Mouse (Mus musculus): ENCODE data around the gene Dscam. TPM values are rescaled to one million over a fixed set of nuclear protein-coding genes. Genes with fewer than 3 reads are reported as not detected.

Gene Dscam
- polyA plus RNA-seq, 1 experiment = 0.03 TPM

GRCm38 (mm10) chr16:96907818-96908217, 262.7 kb downstream of the Dscam start:
- Histone ChIP-seq H3K4me1 (ENCODE audit: control insufficient read depth, insufficient read depth, insufficient read length, low read length) (no peaks in the 10 kb centered on the region), H3K27ac (ENCODE audit: insufficient read depth, low read depth, low read length) (no peak overlapping the region), H3K4me3 (ENCODE audit: low read depth, low read length) (no peak overlapping the region), H3K36me3 (ENCODE audit: control insufficient read depth, insufficient read depth, low read length) (no peaks in the 10 kb centered on the region), H3K27me3 (ENCODE audit: control insufficient read depth, insufficient read depth, low read length) (no peaks in the 10 kb centered on the region)
- TF ChIP-seq CTCF (IDR thresholded peaks at IDR 0.05; ENCODE audit: extremely low read depth, insufficient read length, insufficient replicate concordance, low read depth, low read length) = no peak
- TF ChIP-seq POLR2A (IDR thresholded peaks at IDR 0.05; ENCODE audit: low read depth, low read length) = no peak
- 73% methylated on average over 1 of the region's 1 CpGs for WGBS

DNA sequence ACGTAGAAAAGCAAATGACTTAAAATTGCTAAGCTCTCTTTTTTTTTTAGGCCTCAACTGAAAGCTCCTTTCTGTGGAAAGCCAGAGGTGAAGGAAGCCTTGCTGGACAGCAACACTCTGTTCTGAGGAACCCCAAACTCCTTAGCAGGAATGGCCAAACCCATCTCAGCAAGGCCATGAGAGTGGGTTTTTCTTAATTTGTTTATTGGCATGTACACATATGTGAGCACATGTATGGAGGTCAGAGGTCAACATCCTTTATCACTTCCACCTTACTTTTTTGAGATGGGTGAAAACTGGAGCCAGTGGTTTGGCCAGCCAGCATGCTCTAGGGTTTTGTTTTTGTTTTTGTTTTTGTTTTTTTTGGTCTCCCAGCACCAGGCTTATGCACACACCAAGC, 263.5 kb downstream of the Dscam start:
- TF ChIP-seq CTCF (IDR thresholded peaks at IDR 0.05; ENCODE audit: extremely low read depth, insufficient read length, insufficient replicate concordance, low read depth, low read length) (no peak), POLR2A (IDR thresholded peaks at IDR 0.05; ENCODE audit: low read depth, low read length) (no peak)
- no peak overlapping the region for H3K27ac ChIP-seq (ENCODE audit: insufficient read depth, low read depth, low read length)
- no peaks in the 10 kb centered on the region for H3K36me3 ChIP-seq (ENCODE audit: control insufficient read depth, insufficient read depth, low read length)
- H3K4me1 ChIP-seq (ENCODE audit: control insufficient read depth, insufficient read depth, insufficient read length, low read length) = no peaks in the 10 kb centered on the region
- no peaks in the 10 kb centered on the region for H3K27me3 ChIP-seq (ENCODE audit: control insufficient read depth, insufficient read depth, low read length)
- no peak overlapping the region for H3K4me3 ChIP-seq (ENCODE audit: low read depth, low read length)
- 75% methylated on average over 1 of the region's 1 CpGs for WGBS

DNA sequence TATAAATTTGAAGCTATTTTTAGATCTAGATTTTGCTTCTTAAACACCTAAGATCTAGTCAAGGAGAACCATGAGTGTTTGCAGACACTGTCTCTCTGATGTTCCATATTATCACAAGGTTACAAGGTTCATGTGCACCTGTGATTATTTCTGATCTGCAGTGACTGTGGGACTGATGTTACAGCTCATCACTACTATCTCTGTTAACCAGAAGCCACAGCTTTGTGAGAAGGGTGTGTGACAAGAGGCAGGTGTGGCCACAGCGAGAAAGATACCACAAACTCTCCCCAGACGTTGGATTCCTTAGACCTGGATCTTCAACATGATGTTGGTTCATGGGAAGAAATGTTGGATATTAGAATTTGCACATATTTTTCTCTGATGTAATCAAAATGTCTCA, 263.9 kb downstream of the Dscam start:
- Histone ChIP-seq H3K36me3 (ENCODE audit: control insufficient read depth, insufficient read depth, low read length) (no peaks in the 10 kb centered on the region), H3K27me3 (ENCODE audit: control insufficient read depth, insufficient read depth, low read length) (no peaks in the 10 kb centered on the region), H3K4me3 (ENCODE audit: low read depth, low read length) (no peak overlapping the region), H3K4me1 (ENCODE audit: control insufficient read depth, insufficient read depth, insufficient read length, low read length) (no peaks in the 10 kb centered on the region), H3K27ac (ENCODE audit: insufficient read depth, low read depth, low read length) (no peak overlapping the region)
- TF ChIP-seq CTCF (IDR thresholded peaks at IDR 0.05; ENCODE audit: extremely low read depth, insufficient read length, insufficient replicate concordance, low read depth, low read length) (no peak), POLR2A (IDR thresholded peaks at IDR 0.05; ENCODE audit: low read depth, low read length) (no peak)
- WGBS = 63% methylated on average over 2 of the region's 2 CpGs

GRCm38 (mm10) chr16:96904761-96905160, 265.8 kb downstream of the Dscam start:
- H3K27ac ChIP-seq (ENCODE audit: insufficient read depth, low read depth, low read length) = no peak overlapping the region
- 42% methylated on average over 2 of the region's 2 CpGs for WGBS
- H3K27me3 ChIP-seq (ENCODE audit: control insufficient read depth, insufficient read depth, low read length) = no peaks in the 10 kb centered on the region
- no peaks in the 10 kb centered on the region for H3K4me1 ChIP-seq (ENCODE audit: control insufficient read depth, insufficient read depth, insufficient read length, low read length)
- TF ChIP-seq POLR2A (IDR thresholded peaks at IDR 0.05; ENCODE audit: low read depth, low read length) (no peak), CTCF (IDR thresholded peaks at IDR 0.05; ENCODE audit: extremely low read depth, insufficient read length, insufficient replicate concordance, low read depth, low read length) (no peak)
- no peaks in the 10 kb centered on the region for H3K36me3 ChIP-seq (ENCODE audit: control insufficient read depth, insufficient read depth, low read length)
- no peak overlapping the region for H3K4me3 ChIP-seq (ENCODE audit: low read depth, low read length)

GRCm38 (mm10) chr16:96904359-96904758, 266.2 kb downstream of the Dscam start:
- TF ChIP-seq CTCF (IDR thresholded peaks at IDR 0.05; ENCODE audit: extremely low read depth, insufficient read length, insufficient replicate concordance, low read depth, low read length) = no peak
- no peak for TF ChIP-seq POLR2A (IDR thresholded peaks at IDR 0.05; ENCODE audit: low read depth, low read length)
- Histone ChIP-seq H3K27ac (ENCODE audit: insufficient read depth, low read depth, low read length) (no peak overlapping the region), H3K4me1 (ENCODE audit: control insufficient read depth, insufficient read depth, insufficient read length, low read length) (no peaks in the 10 kb centered on the region), H3K36me3 (ENCODE audit: control insufficient read depth, insufficient read depth, low read length) (no peaks in the 10 kb centered on the region), H3K4me3 (ENCODE audit: low read depth, low read length) (no peak overlapping the region), H3K27me3 (ENCODE audit: control insufficient read depth, insufficient read depth, low read length) (no peaks in the 10 kb centered on the region)
- WGBS = 29% methylated on average over 2 of the region's 2 CpGs

GRCm38 (mm10) chr16:96902596-96902995, 268.0 kb downstream of the Dscam start:
- Histone ChIP-seq H3K4me1 (ENCODE audit: control insufficient read depth, insufficient read depth, insufficient read length, low read length) (no peaks in the 10 kb centered on the region), H3K4me3 (ENCODE audit: low read depth, low read length) (no peak overlapping the region), H3K27ac (ENCODE audit: insufficient read depth, low read depth, low read length) (no peak overlapping the region), H3K36me3 (ENCODE audit: control insufficient read depth, insufficient read depth, low read length) (no peaks in the 10 kb centered on the region), H3K27me3 (ENCODE audit: control insufficient read depth, insufficient read depth, low read length) (no peaks in the 10 kb centered on the region)
- TF ChIP-seq POLR2A (IDR thresholded peaks at IDR 0.05; ENCODE audit: low read depth, low read length) (no peak), CTCF (IDR thresholded peaks at IDR 0.05; ENCODE audit: extremely low read depth, insufficient read length, insufficient replicate concordance, low read depth, low read length) (no peak)

DNA sequence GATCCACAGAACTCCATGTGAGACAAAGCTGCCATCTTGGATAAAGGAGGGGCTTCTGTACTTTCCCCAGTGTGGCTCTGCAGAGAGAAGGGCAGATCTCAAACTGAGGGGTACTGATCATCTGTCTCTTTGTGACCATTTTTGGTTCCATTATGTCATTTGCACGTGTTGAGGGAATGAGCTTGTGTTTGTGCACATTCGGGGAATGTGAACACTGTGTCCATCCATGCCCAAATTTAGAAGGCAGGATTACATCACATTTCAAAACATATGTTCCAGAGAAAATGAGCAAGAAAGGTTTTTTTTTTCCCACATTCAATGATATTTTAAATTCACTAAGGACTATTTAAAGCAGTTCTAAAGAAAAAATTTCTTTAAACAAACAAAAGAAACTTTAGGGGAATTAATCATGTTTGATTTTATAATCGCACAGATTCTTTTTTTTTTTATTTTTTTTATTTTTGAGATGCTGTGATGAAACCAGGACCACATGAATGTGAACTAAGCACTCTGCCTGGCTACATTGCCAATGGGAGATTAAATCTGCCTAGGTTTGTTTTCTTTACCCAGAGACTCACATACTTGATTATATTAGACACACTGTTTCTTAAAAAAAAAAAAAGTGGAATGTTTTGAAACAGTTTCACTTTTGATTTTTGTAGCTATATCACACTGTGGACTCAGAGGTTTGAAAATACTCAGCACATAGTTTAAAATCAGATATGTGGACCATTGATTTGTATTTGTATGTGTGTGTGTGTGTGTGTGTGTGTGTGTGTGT, 269.1 kb downstream of the Dscam start:
- no peak for TF ChIP-seq CTCF (IDR thresholded peaks at IDR 0.05; ENCODE audit: extremely low read depth, insufficient read length, insufficient replicate concordance, low read depth, low read length)
- no peak for TF ChIP-seq POLR2A (IDR thresholded peaks at IDR 0.05; ENCODE audit: low read depth, low read length)
- H3K4me1 ChIP-seq (ENCODE audit: control insufficient read depth, insufficient read depth, insufficient read length, low read length) = no peaks in the 10 kb centered on the region
- WGBS = 67% methylated on average over 3 of the region's 3 CpGs
- H3K27me3 ChIP-seq (ENCODE audit: control insufficient read depth, insufficient read depth, low read length) = no peaks in the 10 kb centered on the region
- H3K27ac ChIP-seq (ENCODE audit: insufficient read depth, low read depth, low read length) = no peak overlapping the region
- no peak overlapping the region for H3K4me3 ChIP-seq (ENCODE audit: low read depth, low read length)
- no peaks in the 10 kb centered on the region for H3K36me3 ChIP-seq (ENCODE audit: control insufficient read depth, insufficient read depth, low read length)
